Mouse (Mus musculus): ENCODE measurements around the gene Pdcd4. TPM values are rescaled to one million over a fixed set of nuclear protein-coding genes. Genes with fewer than 3 reads are reported as not detected.

Pdcd4 gene
- 372 and 408 TPM in 2 replicates for total RNA-seq (2017)

DNA sequence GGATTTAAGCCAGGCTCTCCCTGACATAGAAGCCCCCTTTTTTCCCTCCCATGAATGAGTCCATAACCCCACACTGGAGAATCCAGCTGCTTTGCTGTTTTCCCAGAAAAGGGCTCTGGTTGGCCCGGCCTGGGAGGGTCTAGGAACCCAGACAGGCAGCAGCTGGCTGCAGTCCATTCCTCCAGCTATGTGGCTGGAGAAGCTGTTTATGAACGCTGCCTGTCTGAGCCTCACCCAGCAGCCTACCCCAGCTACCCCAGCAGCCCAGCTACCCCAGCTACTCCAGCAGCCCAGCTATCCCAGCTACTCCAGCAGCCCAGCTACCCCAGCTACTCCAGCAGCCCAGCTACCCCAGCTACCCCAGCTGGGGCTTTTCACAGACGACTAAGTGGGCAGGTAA, at the start of gene Pdcd4:
Gene Pdcd4, plus strand, starts transcription at position 171 of the 400 bp plus-strand sequence.
- no peak for ATAC-seq (replicated peaks; ENCODE audit: low read depth, poor library complexity, severe bottlenecking)

DNA sequence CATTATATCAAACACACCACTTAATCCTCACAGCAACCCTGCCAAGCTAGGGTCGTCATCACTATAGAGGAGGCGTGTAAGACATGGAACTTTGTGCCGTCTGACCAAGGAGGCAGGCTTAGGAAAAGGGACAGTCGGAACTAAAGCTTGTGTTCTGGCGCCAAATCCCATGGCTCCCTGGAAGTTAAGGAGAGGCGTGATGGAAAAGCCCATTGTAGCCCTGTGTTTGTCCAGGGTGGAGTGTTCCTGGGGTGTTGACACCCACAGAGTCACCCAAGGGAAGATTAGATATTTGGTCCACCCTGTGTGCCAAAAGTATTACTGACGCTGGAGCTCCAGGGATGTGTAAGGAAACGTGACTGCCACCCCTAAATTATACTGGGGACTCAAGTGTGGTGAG, 48.1 kb upstream of the Pdcd4 start:
- no peak for ATAC-seq (replicated peaks; ENCODE audit: low read depth, poor library complexity, severe bottlenecking)

DNA sequence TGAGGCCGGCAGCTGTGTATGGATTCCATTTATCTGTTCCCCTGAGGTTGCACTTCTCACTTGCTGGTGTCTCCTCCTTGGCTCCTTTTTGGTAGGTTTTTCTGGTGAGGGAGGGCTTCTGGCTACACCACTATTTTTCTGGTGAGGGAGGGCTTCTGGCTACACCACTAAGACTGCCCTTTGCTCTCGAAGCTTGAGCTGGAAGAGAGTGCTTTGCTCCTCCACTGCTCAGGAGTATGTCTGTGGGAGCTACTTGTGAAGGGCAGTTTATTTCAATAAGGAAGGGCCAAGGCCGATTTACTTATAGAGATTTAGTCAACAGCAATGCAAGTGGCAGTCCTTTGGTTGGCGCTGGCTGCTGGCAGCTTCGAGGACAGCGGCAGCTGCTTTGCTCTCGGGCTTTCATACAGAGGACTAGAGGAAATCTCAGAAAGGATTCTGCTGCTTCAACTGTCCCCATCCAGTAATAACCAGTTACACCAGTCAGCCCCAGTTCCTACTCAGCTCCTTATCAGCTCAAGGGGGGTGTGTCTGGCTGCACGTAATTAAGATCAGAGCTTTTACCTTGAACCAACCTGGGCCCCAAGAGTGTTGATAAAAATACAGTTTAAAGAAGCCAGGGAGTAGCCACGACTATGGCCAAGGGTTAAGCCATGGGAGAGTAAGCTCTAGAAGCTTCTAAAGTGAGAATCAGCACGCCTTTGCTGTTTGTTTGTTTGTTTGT, 43.6 kb upstream of the Pdcd4 start:
- ATAC-seq (replicated peaks; ENCODE audit: low read depth, poor library complexity, severe bottlenecking) = no peak

DNA sequence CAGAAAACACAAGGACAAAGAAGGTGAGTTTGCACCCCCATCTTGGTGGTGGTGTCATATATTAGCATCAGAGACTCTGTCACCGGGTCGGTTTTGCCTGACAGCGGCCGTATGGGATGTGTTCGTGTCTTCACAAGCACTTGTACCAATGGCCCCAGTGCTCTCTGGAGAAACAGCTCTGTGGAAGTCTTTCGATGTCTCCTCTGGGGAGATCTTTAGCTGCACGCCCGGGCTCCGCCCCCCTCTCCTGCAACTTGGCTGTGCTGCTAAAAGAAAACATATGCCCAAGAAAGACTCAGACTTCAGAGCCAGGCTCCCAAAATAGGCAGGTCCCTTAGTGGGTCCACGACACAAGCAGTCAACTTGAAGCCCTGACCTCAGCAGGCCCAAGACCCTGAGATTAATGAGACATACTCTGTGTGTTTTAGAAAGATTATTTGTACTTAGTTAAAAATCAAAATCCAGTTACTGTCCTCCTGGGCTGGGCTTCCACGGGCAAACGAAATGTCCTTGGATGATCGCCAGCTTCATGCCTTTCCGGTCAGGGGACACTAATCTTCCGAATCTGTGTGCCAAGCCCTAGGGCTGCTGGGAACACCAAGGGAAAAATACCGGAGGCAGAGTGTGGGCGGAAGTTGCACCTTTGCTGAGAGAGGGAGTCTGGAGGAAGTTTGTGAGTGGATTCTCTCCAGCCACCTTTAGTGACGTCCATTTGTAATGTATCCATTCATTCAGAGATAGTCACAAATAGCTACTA, 41.7 kb upstream of the Pdcd4 start:
- no peak for ATAC-seq (replicated peaks; ENCODE audit: low read depth, poor library complexity, severe bottlenecking)

DNA sequence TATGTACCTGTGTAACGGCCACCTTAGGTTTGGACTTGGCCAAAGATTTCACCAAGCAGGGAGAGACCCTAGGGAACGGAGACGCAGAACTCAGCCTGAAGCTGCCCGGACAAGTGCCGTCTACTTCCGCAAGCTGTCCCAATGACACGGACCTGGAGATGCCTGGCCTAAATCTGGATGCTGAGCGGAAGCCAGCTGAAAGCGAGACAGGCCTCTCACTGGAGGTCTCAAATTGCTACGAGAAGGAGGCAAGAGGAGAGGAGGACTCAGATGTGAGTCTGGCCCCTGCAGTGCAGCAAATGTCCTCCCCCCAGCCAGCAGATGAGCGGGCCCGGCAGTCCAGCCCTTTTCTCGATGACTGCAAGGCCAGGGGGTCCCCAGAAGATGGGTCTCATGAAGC, 40.7 kb upstream of the Pdcd4 start:
- no peak for ATAC-seq (replicated peaks; ENCODE audit: low read depth, poor library complexity, severe bottlenecking)

DNA sequence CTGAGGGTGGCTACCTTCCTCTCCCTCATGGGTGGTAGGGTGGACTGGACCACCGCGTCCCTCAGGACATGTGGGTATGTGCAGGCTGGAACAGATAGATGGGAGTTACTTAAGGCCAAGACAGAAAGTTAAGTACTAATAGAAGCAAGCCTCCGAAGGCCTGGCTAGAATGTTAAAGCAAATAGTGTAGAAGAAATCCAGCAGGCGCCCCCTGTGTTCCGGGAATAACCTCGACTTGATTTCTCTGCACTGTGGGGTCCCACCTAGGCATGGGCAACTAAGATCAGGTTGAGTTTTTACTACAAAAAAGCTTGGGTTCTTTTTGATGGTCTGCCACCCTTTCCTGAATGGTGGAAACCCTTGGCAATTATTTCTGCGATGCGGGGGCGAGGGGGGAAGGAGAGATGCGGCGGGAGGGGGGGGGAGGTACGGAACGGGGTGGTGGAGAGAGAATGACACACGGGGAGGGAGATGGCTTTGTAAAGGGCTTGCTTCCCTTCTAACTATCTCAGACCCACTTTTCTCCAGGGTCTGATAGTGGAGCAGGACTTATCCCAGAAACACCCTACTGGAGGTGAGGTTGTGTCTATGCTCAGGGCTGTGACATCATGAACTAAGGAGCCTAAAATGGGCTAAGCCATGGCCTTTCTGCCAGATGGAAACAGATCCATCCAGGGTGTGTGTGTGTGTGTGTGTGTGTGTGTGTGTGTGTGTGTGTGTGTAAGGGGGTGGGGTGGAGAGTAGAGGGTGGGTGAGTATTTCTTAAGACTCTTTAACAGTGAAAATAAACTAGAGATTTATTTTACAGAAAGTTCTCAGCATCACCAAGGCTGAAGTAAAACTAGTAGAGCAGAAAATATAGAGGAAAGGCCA, 40.0 kb upstream of the Pdcd4 start:
- no peak for ATAC-seq (replicated peaks; ENCODE audit: low read depth, poor library complexity, severe bottlenecking)

DNA sequence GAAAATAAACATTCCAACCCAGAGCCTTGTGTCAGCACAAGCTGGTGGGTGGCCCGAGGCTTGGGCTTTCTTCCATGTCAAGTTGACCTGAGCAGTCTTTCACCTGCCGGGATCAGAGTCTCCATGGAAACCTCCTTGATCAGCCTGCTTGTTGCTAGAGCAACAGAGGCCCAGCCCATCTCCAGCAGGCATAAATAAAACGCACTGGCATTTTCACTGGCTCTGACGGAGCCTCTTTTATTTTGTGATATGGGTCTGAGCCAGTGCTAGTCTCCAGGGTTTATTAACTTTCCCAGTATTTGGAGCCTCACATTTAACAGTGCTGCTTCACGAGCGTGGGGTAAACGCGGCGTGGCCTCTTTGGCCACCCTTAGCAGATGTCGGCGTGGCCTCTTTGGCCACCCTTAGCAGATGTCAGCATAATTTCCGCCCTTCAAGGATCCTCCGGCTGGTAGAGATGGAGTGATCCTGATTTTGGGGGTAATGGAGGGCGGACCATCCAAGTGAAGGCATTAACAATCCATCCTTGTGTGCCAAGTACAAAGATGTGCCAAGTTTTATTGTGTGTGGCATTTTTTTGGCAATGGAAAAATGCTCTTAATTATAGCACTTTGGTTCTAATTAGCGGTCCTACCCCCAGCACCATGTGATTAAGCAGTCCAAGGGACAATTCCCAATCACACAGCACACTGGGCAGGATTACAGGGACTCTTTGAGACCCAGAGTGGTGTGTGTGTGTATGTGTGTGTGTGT, 39.2 kb upstream of the Pdcd4 start:
- ATAC-seq (replicated peaks; ENCODE audit: low read depth, poor library complexity, severe bottlenecking) = no peak

DNA sequence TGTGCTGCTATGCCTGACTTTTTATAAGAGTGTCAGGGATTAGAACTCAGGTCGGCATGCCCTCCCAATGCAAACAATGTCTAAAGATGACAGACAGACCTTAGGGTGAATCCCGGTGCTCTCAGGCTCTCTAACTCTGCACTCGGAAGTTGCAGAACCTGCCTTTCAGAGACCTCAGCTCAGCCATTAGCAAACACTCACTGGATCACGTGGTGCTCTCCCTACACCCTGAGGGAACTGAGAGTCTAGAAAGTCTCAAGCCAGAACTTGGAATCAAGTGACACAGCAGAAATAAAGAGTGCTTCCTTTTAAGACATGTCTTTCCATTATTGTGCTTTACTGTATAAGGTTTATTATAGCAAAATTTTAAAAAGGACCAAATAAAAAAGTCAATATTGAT, 37.1 kb upstream of the Pdcd4 start:
- ATAC-seq (replicated peaks; ENCODE audit: low read depth, poor library complexity, severe bottlenecking) = no peak; the same call in 1 of the 2 replicates

DNA sequence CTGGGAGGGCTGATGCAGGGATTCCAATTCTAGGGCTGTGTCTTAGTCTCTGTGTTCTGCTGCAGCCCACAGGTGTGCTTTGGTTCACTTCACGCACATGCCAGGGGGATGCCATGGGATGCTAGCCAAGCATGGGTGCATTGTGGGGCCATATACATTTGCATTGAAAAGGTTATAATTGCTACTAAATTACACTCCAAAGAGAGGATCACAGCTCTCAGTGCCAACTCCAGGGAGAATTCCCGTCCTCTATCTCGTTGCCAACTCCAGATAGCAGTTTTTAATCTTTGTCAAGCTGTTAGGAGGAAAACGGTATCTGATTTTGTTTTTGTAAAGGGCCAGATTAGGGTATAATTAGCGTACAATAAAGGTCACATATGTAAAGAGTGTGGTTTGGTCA, 36.2 kb upstream of the Pdcd4 start:
- ATAC-seq (replicated peaks; ENCODE audit: low read depth, poor library complexity, severe bottlenecking) = no peak

DNA sequence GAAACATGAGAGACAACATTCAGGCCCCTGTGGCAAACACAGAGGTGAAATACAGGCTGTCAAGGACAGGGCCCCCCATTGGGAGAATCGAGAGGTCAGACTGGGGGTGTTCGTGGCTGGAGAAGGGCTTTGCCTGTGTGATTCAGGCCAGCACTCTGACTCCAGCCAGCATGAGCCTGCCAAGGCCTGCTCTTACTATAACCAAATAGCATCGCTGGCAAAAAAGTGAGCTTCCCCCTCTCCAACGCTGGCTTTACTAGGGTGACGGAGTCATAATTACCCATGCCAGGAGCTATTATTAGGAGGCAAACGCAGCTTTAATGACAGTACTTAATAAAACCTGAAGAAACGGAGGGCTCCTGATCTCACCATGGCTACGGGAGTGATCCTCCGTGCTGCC, 35.2 kb upstream of the Pdcd4 start:
- no peak for ATAC-seq (replicated peaks; ENCODE audit: low read depth, poor library complexity, severe bottlenecking)

DNA sequence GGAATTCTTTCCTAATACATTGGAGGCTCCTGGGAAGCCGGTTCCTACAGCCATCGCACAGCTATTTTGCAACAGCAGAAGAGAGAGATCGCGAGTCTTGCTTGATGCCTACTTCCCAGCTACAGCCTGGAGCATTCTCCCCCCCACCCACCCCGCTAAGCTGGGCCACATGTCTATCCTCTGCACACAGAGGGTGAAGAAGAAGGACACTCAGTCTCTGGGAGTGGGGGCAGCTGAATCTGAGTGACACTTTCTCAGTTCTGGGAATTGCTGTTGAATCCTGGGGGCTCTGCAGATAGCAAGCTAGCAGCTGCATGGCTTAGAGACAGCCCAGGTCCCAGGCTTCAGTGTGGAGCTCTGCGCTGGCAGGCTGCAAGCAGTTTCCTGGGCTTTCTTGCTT, 34.1 kb upstream of the Pdcd4 start:
- ATAC-seq (replicated peaks; ENCODE audit: low read depth, poor library complexity, severe bottlenecking) = no peak

DNA sequence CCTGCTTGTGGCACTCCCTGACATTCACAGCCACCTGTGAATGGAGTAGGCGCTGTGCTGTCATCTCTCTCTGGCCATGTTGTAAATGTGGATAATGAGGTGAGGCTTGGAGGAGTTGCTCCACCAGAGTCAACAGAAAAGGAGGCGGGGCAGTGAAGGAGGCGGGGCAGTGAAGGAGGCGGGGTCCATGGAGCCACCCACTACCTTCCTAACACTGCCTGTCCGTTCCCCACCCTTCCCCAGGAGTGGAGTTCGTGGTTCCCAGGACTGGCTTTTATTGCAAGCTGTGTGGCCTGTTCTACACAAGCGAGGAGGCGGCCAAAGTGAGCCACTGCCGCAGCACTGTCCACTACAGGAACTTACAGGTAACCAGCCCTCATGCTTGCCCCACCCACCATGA, 32.9 kb upstream of the Pdcd4 start:
- ATAC-seq (replicated peaks; ENCODE audit: low read depth, poor library complexity, severe bottlenecking) = peak; percentile 58; the same call in 1 of the 2 replicates

DNA sequence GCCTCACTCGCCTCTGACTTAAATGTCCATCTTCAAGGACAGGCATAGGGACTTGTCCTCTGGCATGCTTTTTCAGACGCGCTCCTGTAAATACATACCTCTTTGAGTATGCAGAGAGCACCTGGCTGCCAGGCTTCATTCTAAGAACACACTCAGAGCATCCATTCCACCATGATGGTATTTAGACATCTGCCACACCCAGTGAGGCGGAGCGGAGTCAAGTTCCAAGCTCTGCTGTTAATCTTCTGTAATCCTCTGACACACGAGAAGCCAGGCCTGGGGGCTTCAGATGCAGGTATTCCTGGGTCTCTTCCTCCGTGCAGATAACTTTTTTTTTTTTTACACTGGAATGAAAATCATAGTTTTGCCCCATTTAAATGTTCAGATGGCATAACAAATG, 32.4 kb upstream of the Pdcd4 start:
- ATAC-seq (replicated peaks; ENCODE audit: low read depth, poor library complexity, severe bottlenecking) = no peak

DNA sequence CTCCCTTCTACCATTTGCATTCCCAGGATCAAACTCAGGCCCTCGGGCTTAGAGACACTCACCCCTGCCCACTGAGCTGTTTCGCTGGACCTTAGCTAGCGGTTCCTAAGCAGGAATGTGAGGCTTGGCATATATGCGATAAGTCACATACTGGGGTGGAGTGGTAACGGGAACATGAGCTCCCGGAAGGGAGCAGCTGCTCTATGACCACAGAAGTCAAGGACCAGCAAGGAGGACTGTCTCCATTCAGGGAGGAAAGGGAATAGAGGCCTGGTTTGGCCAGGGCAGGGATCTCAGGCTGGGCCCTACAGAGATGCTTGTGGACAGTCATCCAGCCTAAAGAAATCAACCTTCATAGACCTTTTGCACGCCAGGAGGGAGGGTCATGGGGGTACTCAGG, 30.7 kb upstream of the Pdcd4 start:
- no peak for ATAC-seq (replicated peaks; ENCODE audit: low read depth, poor library complexity, severe bottlenecking)

DNA sequence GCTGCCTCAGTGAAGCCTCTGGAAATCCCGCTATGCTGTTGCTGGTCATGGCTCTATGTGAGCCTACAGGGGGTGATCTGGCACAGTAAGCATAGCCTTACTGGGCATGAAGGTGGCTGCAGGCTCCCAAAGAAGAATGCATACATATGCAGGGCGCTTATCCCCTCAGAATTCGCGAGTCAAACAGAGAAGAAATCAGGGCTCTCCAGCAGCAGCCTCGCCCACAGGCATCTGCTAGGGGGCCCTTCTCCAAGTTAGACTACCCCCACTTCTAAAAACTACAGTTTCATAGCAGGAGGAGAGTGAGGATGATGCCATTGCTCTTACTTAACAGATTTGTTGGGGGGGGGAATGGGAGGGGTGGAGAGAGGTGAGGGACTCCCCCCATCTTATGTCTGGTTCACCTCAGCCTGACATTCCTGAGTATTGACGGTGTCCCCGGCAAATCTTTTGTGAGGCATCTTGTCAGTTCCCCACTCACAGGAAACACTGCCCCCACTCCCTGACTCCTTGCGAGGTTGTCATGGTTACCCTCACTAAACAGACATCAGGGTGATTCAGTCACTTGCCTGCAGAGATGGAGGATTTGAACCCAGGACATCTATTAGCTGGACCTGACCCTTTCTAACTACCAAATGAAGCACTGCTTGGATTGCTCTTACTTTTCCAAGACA, 29.3 kb upstream of the Pdcd4 start:
- ATAC-seq (replicated peaks; ENCODE audit: low read depth, poor library complexity, severe bottlenecking) = no peak

DNA sequence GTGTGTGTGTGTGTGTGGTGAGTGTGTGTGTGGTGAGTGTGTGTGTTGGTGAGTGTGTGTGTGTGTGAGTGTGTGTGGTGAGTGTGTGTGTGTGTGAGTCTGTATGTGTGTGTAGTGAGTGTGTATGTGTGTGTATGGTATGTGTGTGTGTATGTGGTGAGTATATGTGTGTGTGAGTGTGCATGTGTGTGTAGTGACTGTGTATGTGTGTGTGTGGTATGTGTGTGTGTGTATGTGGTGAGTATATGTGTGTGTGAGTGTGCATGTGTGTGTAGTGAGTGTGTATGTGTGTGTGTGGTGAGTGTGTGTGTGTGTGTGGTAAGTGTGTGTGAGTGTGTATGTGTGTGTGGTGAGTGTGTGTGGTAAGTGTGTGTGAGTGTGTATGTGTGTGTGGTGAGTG, 24.8 kb upstream of the Pdcd4 start:
- ATAC-seq (replicated peaks; ENCODE audit: low read depth, poor library complexity, severe bottlenecking) = no peak

DNA sequence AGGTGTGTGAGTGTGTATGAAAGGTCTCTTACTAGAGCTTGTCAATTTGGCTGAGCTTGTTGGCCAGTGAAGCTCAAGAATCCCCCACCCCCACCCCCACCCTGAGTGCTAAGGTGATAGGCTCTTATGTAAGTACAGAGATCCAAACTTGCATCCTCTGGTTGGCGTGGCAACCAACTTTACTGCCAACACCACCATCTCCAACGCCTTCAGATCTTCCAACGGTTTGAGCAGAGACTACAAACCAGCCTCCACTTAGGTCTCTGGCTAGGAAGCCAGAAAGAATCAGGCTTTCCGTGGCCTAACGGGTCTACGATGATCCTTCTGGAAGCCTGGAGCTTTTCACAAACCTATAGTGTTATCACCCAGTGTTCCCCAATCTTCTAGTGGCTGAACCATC, 23.9 kb upstream of the Pdcd4 start:
- no peak for ATAC-seq (replicated peaks; ENCODE audit: low read depth, poor library complexity, severe bottlenecking)

DNA sequence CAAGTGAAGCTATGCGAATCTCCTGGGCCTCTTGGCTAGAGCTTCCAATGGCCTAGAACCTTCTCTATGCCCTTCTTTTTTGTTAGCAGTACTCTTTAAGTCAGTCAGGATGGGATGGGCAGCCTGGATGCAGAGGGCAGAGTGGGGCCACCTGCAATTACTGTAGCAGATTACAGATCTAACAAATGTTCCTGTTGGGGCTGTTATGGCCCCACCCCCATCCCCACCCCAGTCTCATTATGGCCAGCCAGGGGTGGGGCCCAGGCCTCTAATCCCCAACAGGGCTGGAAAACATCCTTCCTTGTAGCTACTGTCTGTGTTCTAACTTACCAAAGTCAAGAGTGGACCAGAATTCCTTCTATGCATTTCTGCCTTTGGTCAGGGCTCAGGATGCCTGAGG, 23.2 kb upstream of the Pdcd4 start:
- ATAC-seq (replicated peaks; ENCODE audit: low read depth, poor library complexity, severe bottlenecking) = no peak

Measured in common myeloid progenitor, adult 5-6 weeks (primary cell).